Mouse (Mus musculus) cerebellum, postnatal 4 days (tissue): ENCODE results near the gene C9.

ENCODE experiments used
- DNase-seq, 2 experiments: peaks; one replicate each; pipeline ENCODE4 v3.0.0; 2022; ENCODE audit warnings: low spot score in 2 of 2, mixed read lengths in 1 of 2

The C9 gene

DNA sequence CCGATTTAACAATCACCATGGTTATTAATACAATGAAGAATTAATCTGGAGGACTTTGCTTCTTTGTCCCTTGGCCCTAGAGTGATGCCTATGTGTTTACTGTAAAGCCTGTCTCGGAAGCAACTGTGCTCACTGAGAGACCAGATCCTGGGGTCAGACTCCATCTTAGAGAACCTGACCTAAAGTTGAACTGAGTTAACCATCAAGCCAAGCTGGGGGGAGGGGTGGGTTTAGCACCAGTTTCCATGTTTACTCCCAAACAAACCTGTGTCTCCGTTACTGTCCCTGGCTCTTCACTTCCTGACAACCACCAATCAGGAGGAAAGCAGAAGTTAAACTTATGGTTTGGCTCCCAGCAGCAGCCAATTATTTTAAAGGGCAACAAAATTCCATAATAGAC is 38.4 kb downstream of the C9 start:
- DNase-seq = no peak

DNA sequence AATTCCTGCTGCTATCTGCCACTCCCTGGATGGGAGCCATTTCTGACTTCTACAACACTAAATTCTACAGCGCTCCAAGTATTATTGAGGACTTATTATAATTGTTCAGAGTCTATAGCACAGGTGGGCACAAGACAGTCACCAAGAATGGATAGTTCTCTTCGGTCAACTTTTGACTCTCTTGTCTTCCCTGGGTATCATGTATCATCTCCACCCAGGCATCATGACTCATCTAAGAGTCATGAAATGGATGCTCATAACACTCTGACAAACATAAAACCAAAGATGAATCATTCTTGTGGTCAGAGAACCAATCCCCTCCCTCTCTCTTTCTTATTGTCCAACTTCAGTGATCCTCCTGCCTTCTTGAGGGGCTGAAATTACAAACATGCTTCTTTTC is 47.3 kb downstream of the C9 start:
- DNase-seq = no peak

- no peak for DNase-seq
Measured at GRCm38 (mm10) chr15:6498396-6499070, 53.4 kb downstream of the C9 start.

- DNase-seq = no peak
Measured at GRCm38 (mm10) chr15:6500787-6501186, 55.7 kb downstream of the C9 start.

DNA sequence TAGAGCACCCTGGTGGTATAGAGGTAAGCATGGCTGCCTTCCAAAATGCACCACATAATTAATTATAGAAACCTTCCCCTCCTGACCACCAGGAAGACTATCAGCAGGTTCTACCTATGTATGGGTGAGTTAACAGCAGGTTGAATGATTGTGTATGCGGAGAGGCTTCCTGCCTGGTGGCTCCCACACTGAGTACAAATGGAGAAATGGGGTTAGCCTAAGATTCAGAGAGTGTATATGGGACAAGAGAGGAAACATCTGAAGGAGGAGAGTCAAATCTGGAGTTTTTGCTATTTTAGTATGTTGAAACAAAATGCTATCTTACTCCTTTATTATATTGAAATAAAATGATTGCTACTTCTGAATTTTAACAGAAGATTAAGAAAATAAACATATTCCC is 72.4 kb downstream of the C9 start:
- no peak for DNase-seq

GRCm38 (mm10) chr15:6519417-6520255 is 74.5 kb downstream of the C9 start:
- no peak for DNase-seq

DNA sequence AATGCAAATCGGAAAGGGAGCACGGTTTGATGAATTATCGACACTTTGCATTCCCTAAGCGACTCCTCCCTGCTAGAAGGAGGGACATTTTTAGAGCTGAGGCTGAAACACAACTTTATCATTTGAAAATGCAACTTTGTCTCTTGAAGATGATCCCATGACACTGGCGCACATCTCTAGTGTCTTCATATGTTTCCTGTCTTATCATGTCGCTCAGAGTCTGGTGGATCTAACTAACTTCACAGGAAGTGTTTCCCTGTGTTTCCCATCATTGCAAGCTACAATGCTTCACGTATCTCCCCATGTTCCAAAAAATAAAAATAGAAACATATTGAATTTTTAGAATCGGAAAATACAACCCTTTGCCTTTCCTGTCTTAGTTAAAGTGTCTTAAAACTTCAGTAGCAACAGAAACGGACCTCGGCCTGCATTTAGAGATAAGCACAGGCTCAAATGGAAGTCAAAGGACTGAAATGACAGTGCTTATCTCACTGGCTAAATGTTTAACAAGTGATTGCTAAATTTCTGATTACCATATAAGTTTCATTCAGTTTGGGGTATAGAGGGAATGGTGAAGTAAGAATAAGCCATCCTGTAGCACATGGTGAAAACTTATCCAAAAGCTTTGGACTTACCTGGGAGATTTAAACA is 75.5 kb downstream of the C9 start:
- no peak for DNase-seq

DNA sequence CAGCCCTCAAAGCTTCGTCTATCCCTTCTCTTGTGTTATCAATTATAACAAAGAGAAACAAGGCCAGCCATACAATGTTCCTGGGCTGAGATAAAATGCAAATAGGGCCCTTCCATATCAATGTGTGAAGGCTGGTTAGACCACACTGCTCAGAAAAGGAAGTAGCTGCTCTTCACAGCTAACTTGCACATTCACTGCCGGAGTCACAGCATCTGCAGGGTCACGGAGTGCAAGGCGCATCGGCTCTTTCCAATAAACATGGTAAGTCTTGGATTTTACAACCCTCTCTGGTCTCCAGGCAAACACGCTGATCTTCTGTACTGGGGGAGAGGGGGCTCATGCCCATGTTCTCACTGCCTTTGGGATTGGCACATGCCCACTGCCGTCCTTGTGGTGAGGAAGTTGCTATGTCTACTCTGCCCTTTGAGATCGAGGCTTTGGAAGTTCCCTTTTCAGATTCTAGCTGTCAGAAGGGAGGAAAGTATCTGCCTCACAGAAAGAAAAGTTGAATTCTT is 77.6 kb downstream of the C9 start, which contains the start of gene Fyb:
Gene Fyb, plus strand, starts transcription at position 201 of the 515 bp plus-strand sequence.
- DNase-seq = no peak

DNA sequence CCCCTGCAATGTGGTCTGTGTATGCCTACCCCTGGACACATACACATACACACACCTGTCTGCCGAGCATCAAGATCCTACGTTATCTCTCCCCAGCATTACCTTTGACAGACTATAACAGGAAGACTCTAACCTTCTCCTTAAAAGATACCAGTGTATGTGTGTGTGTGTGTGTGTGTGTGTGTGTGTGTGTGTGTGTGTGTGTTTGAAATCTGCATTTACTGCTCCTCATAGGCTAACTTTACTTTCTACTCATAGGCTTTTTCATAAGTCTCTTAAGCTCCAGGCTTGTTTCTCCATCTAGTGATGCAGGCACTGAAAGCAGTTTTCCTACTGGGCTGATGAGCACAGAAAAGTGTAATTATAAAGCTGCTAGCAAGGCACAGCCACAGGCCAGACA is 79.7 kb downstream of the C9 start:
- DNase-seq = no peak

GRCm38 (mm10) chr15:6525386-6525785 is 80.3 kb downstream of the C9 start:
- DNase-seq = no peak

- DNase-seq = no peak
Measured at GRCm38 (mm10) chr15:6533858-6534343, 88.8 kb downstream of the C9 start.

DNA sequence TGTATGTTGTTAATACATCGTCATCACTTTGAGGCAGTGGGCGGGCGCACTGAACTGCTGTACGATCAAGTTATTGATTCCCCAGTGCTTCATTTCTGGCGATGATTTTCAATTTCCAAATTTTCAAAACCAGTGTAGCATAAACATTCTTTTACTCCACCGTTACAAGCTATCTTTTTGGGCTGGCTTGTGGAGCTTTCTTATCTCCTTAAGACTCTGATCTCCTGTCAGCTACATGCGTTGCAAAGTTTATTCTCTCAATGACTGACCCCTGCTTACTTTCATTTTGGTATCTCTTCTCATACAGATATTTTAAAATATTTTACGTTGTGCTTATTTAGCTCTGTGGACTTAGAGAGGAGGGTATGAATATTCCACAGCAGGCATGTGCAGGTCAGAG is 89.5 kb downstream of the C9 start:
- DNase-seq = no peak

DNA sequence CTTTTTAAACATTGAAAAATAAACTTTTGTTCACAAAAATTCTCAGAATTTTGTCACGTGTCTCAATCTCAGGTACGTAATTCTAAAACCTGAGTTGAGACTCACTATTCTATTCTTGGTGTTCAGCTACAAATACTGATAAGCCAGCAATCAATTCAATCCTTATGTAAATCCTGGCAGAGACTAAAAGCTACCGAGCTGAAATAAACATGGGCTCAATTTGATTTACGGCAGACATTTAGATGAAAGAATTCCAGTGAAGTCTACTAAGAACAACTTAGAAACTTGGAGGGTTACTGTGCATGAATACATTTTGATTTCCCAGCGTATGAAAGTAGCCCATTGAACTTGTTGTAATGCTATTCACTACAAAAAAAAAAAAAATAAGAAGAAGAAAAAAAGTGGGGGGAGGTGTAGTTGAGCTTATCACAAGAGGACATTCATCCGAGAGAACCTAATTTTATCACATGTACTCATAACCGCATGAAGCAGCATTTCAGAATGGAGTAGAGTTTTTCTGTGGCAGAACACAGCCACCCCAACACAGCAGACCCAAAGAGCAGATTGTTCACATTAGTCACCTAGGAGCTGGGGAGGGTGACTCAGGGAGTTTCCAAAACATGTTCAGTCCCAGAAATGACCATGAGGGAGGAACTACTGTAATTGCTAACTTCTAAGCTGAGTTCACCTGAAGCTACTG is 94.7 kb downstream of the C9 start:
- DNase-seq = no peak
